Comparison of ENCODE assay signal across 17 mouse cellular contexts in genomic region chr6:92397876-92398275, GRCm38 (mm10).
DNase-seq lines count a peak whose midpoint lies in the region.
"Had no signal": no experiment of that assay in that cellular context is flagged by ENCODE, and none has a peak within 500 bp of the region (broad histone marks: within the 10 kb centered on the region; RNA-seq: fewer than 3 reads in every experiment).

No protein-coding gene starts in this region.

- DNase-seq in cerebellum, postnatal 10 days, result peak; percentile 68 to 72
- no peak for DNase-seq in cerebellum, adult 18-20 months
- DNase-seq in layer of hippocampus, adult 11-12 months (ENCODE audit: low spot score), result peak; percentile 43
- no peak for DNase-seq in layer of hippocampus, adult 9-10 months (ENCODE audit: low spot score)
- peak; percentile 74 to 84 for DNase-seq in right cerebral cortex, postnatal 10 days (ENCODE audit: low spot score in 2 of 2)
- no peak for DNase-seq in right cerebral cortex, postnatal 25 days
- no peak for DNase-seq in T-cell, adult 2 months (ENCODE audit: low spot score)
- DNase-seq: adrenal gland, adult 8-10 months; cerebellum, adult 11 months; gastrocnemius, adult 2 months; heart, postnatal 10 days; kidney, adult 18-20 months; kidney, postnatal 25 days; lung, embryonic 14.5 days; lung, postnatal 14 days; retina, postnatal 1 day; thymus, postnatal 14 days had no signal

Comparison
In these comparisons a context has a peak if more than half of its experiments do, and no peak if none do; other contexts are left out.
1. DNase-seq: peak in cerebellum, postnatal 10 days (2 of 2), layer of hippocampus, adult 11-12 months (single experiment) and right cerebral cortex, postnatal 10 days (2 of 2); none in cerebellum, adult 18-20 months (0 of 2), layer of hippocampus, adult 9-10 months (single experiment), right cerebral cortex, postnatal 25 days (single experiment) and T-cell, adult 2 months (single experiment).